Mouse (Mus musculus) limb, embryonic 11.5 days (tissue): ENCODE measurements around the gene Pald1. TPM values are rescaled to one million over a fixed set of nuclear protein-coding genes. Genes with fewer than 3 reads are reported as not detected.

ENCODE experiments used
- ATAC-seq: fragments of 200-750 bp; cut with Nextera tagmentation; 2 replicates; pipeline ENCODE4 v1.8.0; 2017; ENCODE audit warnings: low read depth; ENCODE audit not compliant: insufficient number of reproducible peaks, low FRiP score, low TSS enrichment
- DNase-seq: peaks from one replicate; pipeline ENCODE4 v3.0.0-alpha.2; 2015; ENCODE audit warnings: low spot score
- H3K27ac ChIP-seq: fragments of 300-500 bp; sonication (generic); replicated peaks from 2 replicates; pipeline ENCODE4 v1.5.1; 2014; ENCODE audit warnings: low read depth, mild to moderate bottlenecking, low read length
- H3K27me3 ChIP-seq: fragments of 300-500 bp; sonication (generic); 2 replicates; pipeline ENCODE4 v1.6.1; 2014; ENCODE audit warnings: mild to moderate bottlenecking, low read length, mixed read lengths; ENCODE audit not compliant: control insufficient read depth, insufficient read depth
- H3K36me3 ChIP-seq: fragments of 300-500 bp; sonication (generic); 2 replicates; pipeline ENCODE4 v1.6.1; 2014; ENCODE audit warnings: mild to moderate bottlenecking, low read length, moderate library complexity, mixed read lengths; ENCODE audit not compliant: control insufficient read depth, insufficient read depth
- H3K4me1 ChIP-seq: fragments of 300-500 bp; sonication (generic); 2 replicates; pipeline ENCODE4 v1.6.1; 2014; ENCODE audit warnings: low read length, mixed read lengths; ENCODE audit not compliant: control insufficient read depth, insufficient read depth
- H3K4me2 ChIP-seq: fragments of 300-500 bp; sonication (generic); 2 replicates; pipeline ENCODE4 v1.6.1; 2014; ENCODE audit warnings: low read depth, mild to moderate bottlenecking, moderate library complexity; ENCODE audit not compliant: severe bottlenecking
- H3K4me3 ChIP-seq: fragments of 300-500 bp; sonication (generic); 2 replicates; pipeline ENCODE4 v1.5.1; 2014; ENCODE audit warnings: low read depth, low read length
- H3K9ac ChIP-seq: fragments of 300-500 bp; sonication (generic); 2 replicates; pipeline ENCODE4 v1.6.1; 2014; ENCODE audit warnings: mild to moderate bottlenecking, low read length
- H3K9me3 ChIP-seq: fragments of 300-500 bp; sonication (generic); 2 replicates; pipeline ENCODE4 v1.6.1; 2016; ENCODE audit warnings: low read length; ENCODE audit not compliant: control insufficient read depth
- WGBS: fragments of 180-500 bp; shearing (Covaris S2); extraction: QIAGEN DNeasy Blood & Tissue Kit; methylation state at CpG from one replicate; pipeline ENCODE4 v1.1.7; 2014; 5-methylcytosine and 5-hydroxymethylcytosine counted together
- polyA plus RNA-seq: library from polyadenylated mRNA; unstranded; fragments of >200 nt; fragmentation: Nextera tagmentation; extraction: Ambion mirVana; gene quantifications from 2 replicates; pipeline ENCODE4 v1.2.1, GENCODE M21; 2014

Gene Pald1
- polyA plus RNA-seq, 1 experiment from 2014 or later = 17.0 TPM

DNA sequence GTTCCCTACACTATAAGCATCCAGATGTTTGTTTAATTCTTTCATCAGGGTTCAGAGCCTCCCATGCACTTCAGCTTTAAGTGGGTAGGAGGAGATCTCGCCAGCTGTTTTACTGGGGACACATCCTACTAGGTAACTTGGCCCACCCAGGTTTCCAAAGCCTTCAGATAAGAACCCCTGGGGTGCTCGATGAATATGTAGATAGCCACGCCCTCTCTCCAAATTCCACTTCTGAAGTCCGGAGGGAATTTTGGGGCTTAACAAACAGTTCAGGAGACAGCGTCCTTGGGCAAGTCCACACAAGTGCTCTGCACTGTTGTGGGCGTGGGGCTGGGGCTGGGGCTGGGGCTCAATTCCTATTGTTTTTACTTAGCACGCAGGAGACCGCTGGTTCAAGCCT is 32.6 kb upstream of the Pald1 start:
- H3K4me2 ChIP-seq = no peak overlapping the region
- H3K9me3 ChIP-seq = no peaks in the 10 kb centered on the region
- DNase-seq (no peak), ATAC-seq (no peak)
- peaks cover 39% of the 10 kb centered on the region for H3K27me3 ChIP-seq
- 12% methylated on average over 8 of the region's 8 CpGs for WGBS
- H3K4me3 ChIP-seq = no peak overlapping the region
- H3K36me3 ChIP-seq = no peaks in the 10 kb centered on the region
- no peak overlapping the region for H3K9ac ChIP-seq
- H3K27ac ChIP-seq = no peak overlapping the region
- peaks cover 8% of the 10 kb centered on the region; the same call in 1 of the 2 replicates for H3K4me1 ChIP-seq

DNA sequence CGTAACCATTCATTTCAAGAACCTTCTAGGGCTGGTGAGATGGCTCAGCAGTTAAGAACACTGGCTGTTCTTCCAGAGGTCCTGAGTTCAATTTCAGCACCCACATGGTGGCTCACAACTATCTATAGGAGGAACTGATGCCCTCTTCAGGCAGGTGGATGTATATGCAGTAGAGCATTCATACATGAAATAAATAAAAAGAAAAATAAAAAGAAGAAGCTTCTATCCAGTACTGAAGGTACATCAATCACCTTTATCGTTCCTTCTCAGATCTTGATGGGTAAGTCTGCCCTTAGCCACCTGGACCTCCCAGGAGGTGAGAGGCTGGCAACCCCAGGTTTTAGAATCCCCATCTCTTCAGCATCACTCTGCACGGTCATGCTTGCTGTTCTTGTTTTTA is 31.9 kb upstream of the Pald1 start:
- no peak overlapping the region for H3K4me2 ChIP-seq
- no peak for DNase-seq
- peaks cover 8% of the 10 kb centered on the region; the same call in 1 of the 2 replicates for H3K4me1 ChIP-seq
- no peaks in the 10 kb centered on the region for H3K36me3 ChIP-seq
- no peak overlapping the region for H3K4me3 ChIP-seq
- no peak overlapping the region for H3K27ac ChIP-seq
- H3K9me3 ChIP-seq = no peaks in the 10 kb centered on the region
- ATAC-seq = no peak
- H3K9ac ChIP-seq = no peak overlapping the region
- WGBS = 71% methylated on average over 3 of the region's 3 CpGs
- peaks cover 39% of the 10 kb centered on the region for H3K27me3 ChIP-seq

DNA sequence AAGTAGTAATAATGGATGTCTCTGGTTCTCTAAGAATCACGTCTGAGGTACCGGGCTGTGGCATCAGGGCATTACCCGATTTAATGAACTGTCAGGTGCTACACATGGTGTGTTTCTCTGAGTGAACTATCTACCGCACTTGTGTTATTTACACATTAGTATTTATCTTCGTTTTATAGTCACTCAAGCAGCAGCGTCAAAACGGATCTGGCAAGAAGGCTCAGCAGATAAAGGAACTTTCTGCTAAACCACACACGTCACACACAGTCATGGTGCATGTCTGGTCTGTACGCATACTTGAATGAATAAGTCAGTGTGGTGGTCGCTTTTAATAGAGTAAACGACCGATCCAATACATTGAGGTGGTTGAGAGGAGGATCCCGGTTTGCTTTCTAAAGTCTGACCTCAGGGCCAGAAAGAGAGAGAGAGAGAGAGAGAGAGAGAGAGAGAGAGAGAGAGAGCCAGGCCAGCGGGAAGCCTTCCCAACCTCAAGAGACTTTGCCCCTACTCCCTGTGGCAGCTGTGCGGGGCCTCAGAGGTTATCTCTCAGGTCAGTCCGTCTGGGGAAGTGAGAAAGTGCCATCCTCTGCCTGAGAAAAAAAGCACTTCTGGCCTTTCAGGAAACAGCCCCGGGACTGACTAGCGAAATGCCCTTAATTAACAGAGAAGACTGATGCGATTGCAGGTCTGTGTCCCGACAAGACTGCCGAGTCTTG is 29.7 kb upstream of the Pald1 start:
- H3K4me3 ChIP-seq = no peak overlapping the region
- H3K4me2 ChIP-seq = no peak overlapping the region

DNA sequence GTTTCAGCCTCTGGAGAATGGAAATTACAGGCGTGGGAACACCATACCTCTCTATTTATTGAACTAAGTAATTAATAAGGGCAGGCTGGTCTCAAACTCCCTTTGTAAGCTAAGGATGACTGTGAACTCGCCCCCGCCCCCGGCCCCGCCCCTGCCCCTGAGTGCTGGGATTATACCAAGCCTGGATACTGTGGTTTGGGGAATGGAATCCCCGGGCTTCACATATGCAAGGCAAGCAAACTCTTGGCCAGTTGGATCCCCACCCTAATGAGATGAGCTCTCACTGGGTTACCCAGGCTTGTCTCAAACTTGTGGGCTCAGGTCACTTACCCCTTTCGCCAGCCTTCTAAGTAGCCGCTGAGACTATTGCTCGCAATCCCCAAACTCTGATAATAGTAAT is 26.9 kb upstream of the Pald1 start:
- H3K9me3 ChIP-seq = no peaks in the 10 kb centered on the region
- no peak overlapping the region for H3K27ac ChIP-seq
- no peak overlapping the region for H3K4me3 ChIP-seq
- no peak overlapping the region for H3K4me2 ChIP-seq
- no peak for ATAC-seq
- H3K4me1 ChIP-seq = no peaks in the 10 kb centered on the region
- H3K27me3 ChIP-seq = peaks cover 7% of the 10 kb centered on the region; the same call in 1 of the 2 replicates
- H3K36me3 ChIP-seq = no peaks in the 10 kb centered on the region
- no peak overlapping the region for H3K9ac ChIP-seq
- no peak for DNase-seq
- WGBS = 28% methylated on average over 9 of the region's 9 CpGs

More for the DNA sequence above, 29.7 kb upstream of the Pald1 start:
- DNase-seq = no peak
- Histone ChIP-seq H3K4me1 (no peaks in the 10 kb centered on the region), H3K27me3 (peaks cover 19% of the 10 kb centered on the region), H3K36me3 (no peaks in the 10 kb centered on the region), H3K9me3 (no peaks in the 10 kb centered on the region), H3K27ac (no peak overlapping the region), H3K9ac (no peak overlapping the region)
- no peak for ATAC-seq
- WGBS = 37% methylated on average over 21 of the region's 21 CpGs

DNA sequence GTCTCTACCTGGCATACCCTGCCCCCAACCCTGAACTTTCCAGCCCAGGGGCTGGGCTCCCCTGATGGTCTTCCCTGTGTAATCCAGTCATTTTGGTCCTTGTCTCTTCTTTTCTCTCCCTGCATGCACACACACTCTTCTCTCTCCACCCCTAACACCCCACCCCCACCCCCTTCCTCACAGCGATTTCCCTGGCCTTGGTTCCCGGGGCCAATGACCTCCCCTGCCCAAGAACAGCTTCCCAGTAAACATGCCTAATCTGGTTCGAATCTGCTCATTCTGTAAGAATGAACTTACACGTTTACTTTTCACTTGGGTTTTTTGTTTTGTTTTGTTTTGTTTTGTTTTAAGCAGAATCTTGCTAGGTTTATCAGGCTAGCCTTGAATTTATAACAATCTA is 26.4 kb upstream of the Pald1 start:
- no peak overlapping the region for H3K27ac ChIP-seq
- no peak for ATAC-seq

DNA sequence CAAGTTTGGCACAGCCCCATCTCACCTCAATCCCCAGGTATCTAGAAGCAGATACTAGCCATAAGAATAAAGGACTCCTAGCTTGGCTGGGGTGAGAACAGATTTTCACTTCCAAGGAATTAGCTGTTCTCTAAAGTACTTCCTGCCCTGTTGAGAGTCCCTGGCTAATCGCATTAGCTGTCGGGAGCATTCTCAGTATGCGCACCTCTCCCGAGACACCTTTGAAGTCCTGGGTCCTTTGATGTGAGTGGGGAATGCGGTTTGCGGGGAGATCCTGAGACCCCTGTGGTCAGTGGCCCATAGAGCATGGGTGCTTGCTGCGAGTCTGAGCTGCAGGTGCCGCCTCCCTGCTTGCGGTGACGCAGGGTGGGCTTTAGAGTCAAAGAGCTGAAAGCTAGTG is 22.6 kb upstream of the Pald1 start:
- Histone ChIP-seq H3K4me1 (no peaks in the 10 kb centered on the region), H3K4me3 (no peak overlapping the region), H3K36me3 (no peaks in the 10 kb centered on the region), H3K27ac (no peak overlapping the region), H3K4me2 (no peak overlapping the region), H3K9me3 (no peaks in the 10 kb centered on the region), H3K9ac (no peak overlapping the region), H3K27me3 (peaks cover 7% of the 10 kb centered on the region; the same call in 1 of the 2 replicates)
- DNase-seq = no peak
- WGBS = 8% methylated on average over 10 of the region's 10 CpGs
- ATAC-seq = no peak

More for the DNA sequence above, 26.4 kb upstream of the Pald1 start:
- H3K36me3 ChIP-seq = no peaks in the 10 kb centered on the region
- H3K9ac ChIP-seq = no peak overlapping the region
- peaks cover 7% of the 10 kb centered on the region; the same call in 1 of the 2 replicates for H3K27me3 ChIP-seq
- no peaks in the 10 kb centered on the region for H3K9me3 ChIP-seq
- H3K4me1 ChIP-seq = no peaks in the 10 kb centered on the region
- H3K4me2 ChIP-seq = no peak overlapping the region
- WGBS = 3% methylated on average over 4 of the region's 4 CpGs
- DNase-seq = no peak
- no peak overlapping the region for H3K4me3 ChIP-seq

DNA sequence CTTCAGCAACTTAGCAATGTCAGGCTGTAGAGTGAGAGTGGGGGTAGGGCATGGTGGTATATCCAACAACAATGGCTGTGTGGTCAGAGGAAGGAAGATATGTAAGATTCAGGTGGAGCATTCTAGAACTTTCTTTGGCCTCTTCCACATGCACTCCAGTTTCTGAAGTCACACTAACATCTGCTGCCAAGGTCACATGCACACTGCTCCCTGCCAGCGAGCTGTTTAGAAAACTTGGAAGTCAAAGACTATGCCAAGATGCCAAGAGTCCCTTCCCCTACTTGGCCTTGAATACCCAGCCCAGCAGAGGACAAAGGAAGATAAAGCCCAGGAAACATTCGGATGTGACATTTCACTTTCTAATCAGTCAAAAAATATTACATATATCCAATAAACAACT is 19.6 kb upstream of the Pald1 start:
- WGBS = 89% methylated on average over 2 of the region's 2 CpGs
- ATAC-seq (no peak), DNase-seq (no peak)
- no peak overlapping the region for H3K9ac ChIP-seq
- H3K27ac ChIP-seq = no peak overlapping the region
- no peak overlapping the region for H3K4me3 ChIP-seq
- no peak overlapping the region for H3K4me2 ChIP-seq
- no peaks in the 10 kb centered on the region for H3K36me3 ChIP-seq
- no peaks in the 10 kb centered on the region for H3K9me3 ChIP-seq
- H3K27me3 ChIP-seq = peaks cover 7% of the 10 kb centered on the region; the same call in 1 of the 2 replicates
- no peaks in the 10 kb centered on the region for H3K4me1 ChIP-seq

DNA sequence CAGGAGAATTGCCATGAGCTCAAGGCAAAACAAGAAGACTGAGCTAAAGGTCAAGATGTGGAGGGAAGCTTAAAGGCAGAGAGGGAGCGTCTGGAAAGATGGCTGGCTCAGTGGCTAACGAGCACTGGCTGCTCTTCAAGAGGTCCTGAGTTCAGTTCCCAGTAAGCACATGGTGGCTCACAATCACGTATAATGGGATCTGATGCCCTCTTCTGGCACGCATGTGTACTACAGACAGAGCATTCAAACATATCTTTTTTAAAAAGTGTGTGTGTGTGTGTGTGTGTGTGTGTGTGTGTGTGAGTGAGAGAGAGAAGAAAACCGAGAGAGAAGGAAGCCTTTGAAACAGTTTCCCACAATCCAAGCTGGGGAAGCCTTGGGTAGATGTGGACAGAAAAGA is 19.1 kb upstream of the Pald1 start:
- Histone ChIP-seq H3K36me3 (no peaks in the 10 kb centered on the region), H3K4me2 (no peak overlapping the region), H3K9me3 (no peaks in the 10 kb centered on the region), H3K4me3 (no peak overlapping the region), H3K4me1 (no peaks in the 10 kb centered on the region), H3K27ac (no peak overlapping the region), H3K9ac (no peak overlapping the region), H3K27me3 (peaks cover 7% of the 10 kb centered on the region; the same call in 1 of the 2 replicates)
- no peak for ATAC-seq
- 77% methylated on average over 5 of the region's 5 CpGs for WGBS
- no peak for DNase-seq

DNA sequence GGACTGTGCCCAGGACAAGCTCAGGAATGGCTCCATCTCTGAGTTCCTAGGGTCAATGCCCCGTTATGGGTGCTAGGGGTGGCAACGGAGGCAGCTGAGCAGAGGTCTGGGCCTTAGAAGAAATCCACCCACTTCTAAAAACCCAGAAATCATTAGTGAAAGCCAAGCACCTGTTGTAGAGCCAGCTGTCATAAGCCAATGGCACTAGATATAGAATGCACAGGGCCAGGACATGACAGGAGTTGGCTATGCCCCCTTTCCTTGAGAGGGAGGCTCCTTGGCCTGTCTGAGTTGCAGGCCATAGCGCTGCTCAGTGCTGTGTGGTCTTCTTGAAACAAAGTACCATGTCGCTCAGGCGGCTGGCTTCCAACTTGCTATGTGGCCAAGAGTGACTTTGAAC is 17.1 kb upstream of the Pald1 start:
- H3K27me3 ChIP-seq = no peaks in the 10 kb centered on the region; the same call in 1 of the 2 replicates
- 88% methylated on average over 5 of the region's 5 CpGs for WGBS
- H3K4me2 ChIP-seq = no peak overlapping the region
- no peaks in the 10 kb centered on the region for H3K9me3 ChIP-seq
- H3K4me3 ChIP-seq = no peak overlapping the region
- ATAC-seq (no peak), DNase-seq (no peak)
- no peaks in the 10 kb centered on the region for H3K36me3 ChIP-seq
- no peaks in the 10 kb centered on the region for H3K4me1 ChIP-seq
- H3K27ac ChIP-seq = no peak overlapping the region
- no peak overlapping the region for H3K9ac ChIP-seq
